Mouse (Mus musculus) E14TG2a.4 (cell line): ENCODE data around the gene Slc25a24.

Experiments used
- CTCF ChIP-seq: conservative IDR thresholded peaks from 2 replicates; pipeline ENCODE4 v1.5.1; 2014; ENCODE audit warnings: low read length
- NANOG ChIP-seq: IDR thresholded peaks from 2 replicates; pipeline ENCODE4 v1.6.1; 2014; ENCODE audit warnings: borderline replicate concordance, low read length, mixed read lengths
- POU5F1 ChIP-seq: IDR thresholded peaks from 2 replicates; pipeline ENCODE4 v1.6.1; 2014; ENCODE audit warnings: low read length, borderline replicate concordance

- no peak for TF ChIP-seq NANOG
- TF ChIP-seq CTCF = no peak
- no peak for TF ChIP-seq POU5F1
Observed at GRCm38 (mm10) chr3:109135352-109135751, 12.4 kb downstream of the Slc25a24 start.
